Mouse (Mus musculus) adrenal gland (tissue): ENCODE measurements around the gene Tmem114.

Source experiments
- intact Hi-C: fragments of 180-260 bp; cut with DNase I; formaldehyde crosslinking; loops from one replicate; pipeline ENCODE4 v1.15.1; 2025

Tmem114 gene

DNA sequence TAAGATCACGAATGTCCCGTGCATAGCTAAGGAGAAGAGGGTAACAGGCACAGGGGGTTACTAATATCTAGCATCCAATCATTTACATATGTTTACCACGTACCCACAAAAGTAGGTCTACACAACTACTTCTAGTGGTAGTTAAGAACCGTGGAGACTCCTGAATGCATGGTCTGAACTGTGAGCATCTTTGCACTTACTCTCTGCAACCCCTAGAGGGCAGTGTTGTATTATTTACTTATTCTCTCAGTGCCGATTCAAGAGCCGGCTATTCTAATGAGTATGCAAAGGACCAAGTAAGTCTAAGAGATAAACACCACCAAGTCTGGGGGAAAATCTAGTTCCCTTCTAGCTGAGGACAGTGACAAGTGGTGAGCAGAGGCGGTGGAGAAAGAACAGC lies 12.7 kb downstream of the Tmem114 start:
- intact Hi-C loops = loop anchor here (2.0 to 10.0 kb wide), 3 partner anchors 75 to 463 kb away; no protein-coding TSS in a partner anchor

DNA sequence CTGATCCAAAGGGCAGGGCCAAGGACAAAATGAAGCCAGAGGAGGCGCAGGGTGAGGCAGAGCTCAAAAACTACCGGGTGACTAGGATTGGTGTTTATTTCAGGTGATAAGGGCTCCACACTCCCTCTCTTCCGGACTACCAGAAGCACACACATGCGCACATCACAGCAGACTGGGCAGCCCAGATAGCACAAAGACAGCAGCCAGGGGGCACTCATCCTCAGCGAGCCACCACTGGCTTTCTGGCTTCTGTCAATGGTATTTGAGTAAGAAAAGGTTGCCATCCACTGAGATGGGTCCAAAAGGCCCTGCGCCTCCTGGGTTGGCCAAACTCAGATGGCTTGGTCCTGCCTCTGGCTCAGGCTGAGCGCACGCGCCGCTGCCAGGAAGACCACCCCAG lies 15.7 kb downstream of the Tmem114 start:
- intact Hi-C loops = no loop called here

DNA sequence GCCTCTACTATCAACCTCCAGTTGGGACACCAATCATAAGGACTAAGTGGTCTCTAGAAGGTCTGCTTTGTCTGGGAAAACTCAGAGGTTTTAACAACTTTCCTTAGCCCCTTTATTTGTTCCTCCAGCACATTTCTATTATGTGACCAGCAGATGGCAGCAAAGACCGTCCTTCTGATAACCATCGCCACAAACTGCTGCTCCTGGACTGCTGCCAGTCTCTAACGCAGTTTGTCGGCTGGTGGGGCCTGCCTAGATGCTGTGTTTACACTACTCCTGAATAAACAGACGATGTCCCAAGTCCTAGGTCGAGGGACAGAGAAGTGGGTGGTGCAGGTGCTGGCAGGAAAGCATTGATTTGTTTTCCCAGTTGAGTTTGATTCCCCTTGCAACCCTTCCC lies 18.2 kb downstream of the Tmem114 start:
- intact Hi-C loops = no loop called here

DNA sequence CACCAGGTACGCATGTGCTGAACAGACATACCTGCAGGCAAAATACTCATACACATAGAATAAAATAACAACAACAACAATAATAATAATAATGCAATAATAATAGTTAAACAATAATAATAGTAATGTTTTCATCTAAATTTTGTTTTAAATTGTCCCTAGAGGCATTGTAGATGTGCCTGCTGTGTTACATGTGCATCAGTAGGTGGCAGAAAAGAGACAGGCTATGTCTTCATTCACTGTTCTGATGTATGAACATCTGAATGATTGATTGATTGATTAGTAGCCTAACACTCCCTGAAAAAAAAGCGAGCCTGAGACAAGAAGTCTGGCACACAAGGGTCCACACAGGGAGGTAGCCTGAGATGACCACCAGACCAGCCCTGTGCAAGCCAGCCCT lies 22.3 kb downstream of the Tmem114 start:
- intact Hi-C loops = no loop called here

DNA sequence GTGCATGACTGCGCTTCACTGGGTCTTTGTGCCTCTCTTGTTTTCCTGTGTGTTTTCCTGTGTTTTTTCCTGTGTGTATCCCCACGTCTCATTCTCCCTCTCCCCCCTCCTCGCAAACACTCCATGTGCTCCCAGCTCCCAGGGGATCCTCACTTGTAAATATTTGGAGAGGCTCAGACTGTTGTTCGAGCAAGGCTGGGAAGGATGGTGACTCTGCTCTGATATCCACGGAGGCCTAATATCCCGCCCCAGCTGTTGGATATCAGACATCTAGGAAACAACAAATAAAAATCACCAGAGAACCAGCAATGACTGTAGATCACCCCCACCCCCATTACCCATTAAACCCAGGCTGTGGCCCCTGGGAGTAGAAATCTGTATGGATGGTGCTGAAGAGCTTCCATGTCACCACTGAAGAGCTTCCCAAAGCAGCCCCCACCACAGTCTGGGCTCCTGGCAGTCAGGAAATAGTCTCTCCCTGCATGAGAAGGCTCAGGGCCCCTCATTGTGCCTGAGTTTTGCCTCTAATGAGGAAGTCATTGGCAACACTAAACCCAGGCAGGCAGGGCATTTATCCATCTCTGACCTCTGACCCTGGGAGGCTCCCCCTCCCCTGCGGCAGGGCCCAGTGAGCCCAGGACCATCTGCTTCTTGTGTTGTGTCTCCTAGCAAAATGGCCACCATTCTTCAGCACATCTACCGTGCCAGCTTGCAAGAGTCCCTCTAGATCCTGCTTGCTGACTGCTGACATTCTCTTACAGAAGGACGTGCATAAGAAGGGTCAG lies 23.6 kb downstream of the Tmem114 start:
- intact Hi-C loops = no loop called here

DNA sequence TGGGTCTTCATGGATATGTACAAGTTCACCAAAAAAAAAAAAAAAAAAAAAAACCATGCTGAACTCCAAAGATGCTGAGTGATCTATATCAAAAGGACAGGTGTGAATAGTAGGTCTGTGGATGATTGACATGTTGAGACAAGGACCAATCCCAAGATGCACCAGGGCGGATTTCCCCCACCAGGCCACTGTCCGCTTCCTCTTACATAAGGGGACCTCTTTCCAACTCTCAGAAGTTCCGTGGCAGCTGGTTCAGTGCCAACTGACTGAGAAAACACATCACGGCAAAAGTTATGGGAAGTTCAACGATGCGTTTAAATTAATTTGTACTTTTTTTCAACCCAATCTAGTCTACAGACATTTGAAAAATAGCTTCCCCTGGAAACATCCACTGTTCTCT lies 25.1 kb downstream of the Tmem114 start:
- intact Hi-C loops = no loop called here

DNA sequence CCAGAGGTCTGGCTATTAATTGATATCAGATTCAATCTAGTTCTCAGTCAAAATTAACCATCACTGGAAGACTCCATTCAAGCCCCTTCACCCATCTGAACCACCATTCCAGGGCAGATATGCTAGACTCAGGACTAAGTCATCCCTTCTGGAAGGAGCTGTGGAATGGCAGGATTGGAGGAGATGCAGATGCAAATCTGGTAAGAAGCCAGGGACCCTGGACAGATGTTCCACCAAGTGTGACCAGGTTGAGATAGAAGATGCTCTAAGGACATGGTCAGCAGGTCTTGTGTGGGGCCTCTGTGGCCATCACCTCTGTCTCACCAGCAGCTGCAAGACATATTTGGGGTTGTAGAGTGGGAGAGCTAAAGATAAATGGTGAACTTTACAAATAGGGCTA lies 30.0 kb downstream of the Tmem114 start:
- intact Hi-C loops = no loop called here

DNA sequence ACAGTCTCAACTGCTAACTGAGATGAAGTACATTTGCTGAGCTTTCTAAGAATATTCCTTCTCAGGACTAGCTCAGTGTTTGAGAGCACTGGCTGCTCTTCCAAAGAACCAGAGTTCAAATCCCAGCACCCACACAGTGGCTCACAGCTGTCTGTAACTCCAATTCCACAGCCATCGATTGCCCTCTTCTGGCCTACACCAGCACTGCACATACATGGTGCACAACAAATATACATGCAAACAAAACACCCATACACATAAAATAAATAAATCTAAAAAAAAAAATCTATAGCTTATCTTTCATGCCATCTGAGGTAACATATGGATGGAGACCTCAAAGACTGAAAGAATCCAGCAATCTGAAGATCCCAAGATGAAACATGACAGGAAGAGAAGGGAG lies 36.4 kb downstream of the Tmem114 start:
- intact Hi-C loops = no loop called here

DNA sequence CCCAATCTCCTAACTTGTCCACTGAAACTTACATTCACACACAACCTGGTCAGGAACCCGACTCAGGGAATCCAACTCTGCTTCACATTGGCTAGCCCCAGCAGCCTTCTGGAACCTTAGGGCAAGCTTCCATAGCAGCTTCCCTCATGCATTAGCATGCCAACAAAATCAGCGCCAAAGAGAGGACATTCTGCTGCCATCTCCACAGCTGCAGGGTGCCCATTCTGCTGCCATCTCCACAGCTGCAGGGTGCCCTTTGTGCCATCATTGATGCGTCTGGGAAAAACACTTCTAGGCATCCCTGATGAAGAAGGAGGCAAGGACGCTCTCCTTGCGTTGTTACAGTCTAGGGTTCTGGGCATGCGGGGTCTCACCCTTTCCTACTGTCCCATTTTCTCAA lies 38.5 kb downstream of the Tmem114 start:
- intact Hi-C loops = no loop called here

DNA sequence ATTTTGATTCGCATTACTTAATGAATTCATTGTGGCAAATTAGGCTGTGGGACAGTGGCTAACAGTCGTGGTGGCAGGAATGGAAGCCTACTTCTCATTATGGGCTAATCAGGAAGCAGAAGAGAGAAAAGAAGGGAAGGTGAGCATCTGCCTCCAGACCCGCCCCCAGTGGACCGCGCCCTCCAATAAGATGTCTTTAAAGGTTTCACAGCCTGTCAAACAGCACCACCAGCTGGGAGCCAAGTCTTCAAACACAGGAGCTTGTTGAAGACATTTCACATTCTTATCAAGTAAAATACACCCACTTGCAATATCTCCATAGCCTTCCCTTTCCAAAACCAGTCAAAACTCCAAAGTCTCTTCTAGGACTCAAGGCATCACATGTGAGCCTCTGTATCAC lies 39.3 kb downstream of the Tmem114 start:
- intact Hi-C loops = no loop called here

DNA sequence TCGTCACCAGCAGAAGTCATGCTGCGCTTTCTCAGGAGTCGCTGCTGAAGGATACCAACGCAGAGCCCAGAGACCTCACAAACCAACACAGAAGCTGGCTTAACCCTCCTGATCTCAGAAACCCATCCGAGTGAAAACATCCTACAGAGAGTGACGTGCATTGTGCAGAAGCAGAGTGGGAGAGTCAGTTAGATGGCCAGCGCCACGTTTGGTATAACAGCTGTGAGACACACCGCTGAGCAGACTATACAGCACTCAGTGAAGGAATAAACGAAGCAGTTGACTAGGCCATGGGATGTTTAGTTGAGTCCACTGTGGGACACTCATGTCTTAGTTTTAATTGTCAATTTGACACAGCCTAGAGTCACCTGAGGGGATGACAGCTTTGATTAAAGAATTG lies 40.2 kb downstream of the Tmem114 start:
- intact Hi-C loops = no loop called here

DNA sequence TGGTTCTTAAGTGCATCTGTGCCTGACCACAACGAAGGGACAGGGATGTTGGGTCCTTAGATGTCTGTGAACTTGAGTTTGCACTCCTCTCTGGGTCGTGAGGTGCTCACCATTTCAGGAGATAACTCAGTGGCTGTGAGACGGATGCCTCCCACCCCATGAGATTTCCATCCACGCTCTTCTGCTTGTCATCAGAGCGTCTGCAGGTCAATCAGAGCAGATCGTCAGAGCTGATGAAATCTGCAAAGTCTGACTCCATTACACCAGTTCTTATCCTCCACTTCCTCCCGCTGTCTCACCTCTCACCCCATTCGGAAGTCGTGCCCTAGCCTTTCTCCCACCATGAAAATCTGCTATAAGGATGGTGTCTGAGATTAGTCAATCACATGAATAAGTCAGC lies 41.5 kb downstream of the Tmem114 start:
- intact Hi-C loops = no loop called here

DNA sequence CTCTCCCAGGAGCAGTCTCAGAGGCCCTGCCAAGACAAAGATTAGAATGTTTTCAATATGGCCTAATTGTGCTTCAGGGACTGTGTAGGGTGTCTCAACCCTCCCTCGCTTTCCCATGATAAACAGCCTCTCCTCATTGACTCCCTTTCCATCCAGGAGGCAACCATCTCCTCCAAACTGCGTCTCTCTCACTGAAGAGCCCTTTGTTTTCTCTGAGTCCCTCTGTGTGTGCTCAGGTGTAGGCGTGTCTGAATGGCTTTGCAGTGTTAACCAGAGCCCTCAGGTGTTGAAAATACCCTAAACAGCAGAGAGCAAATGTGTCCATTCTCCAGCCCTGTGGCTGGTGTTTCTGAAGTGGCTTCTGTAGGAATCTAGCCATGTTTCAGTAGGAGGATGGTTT lies 61.9 kb downstream of the Tmem114 start:
- intact Hi-C loops = no loop called here
